Mouse (Mus musculus): ENCODE measurements around the gene B3gat2.

B3gat2 gene

GRCm38 (mm10) chr1:23761502-23762135, at the start of gene B3gat2:
TSS of gene B3gat2 (plus strand) at chr1:23761753.
- no peak for DNase-seq

GRCm38 (mm10) chr1:23720326-23720725, 41.2 kb upstream of the B3gat2 start:
- peak; percentile 89 for DNase-seq

- DNase-seq, result no peak
Measured at GRCm38 (mm10) chr1:23721036-23721435, 40.5 kb upstream of the B3gat2 start.

GRCm38 (mm10) chr1:23722469-23723372, 38.8 kb upstream of the B3gat2 start:
- DNase-seq, result no peak

- DNase-seq, result no peak
Measured at GRCm38 (mm10) chr1:23731324-23731723, 30.2 kb upstream of the B3gat2 start.

- no peak for DNase-seq
Measured at GRCm38 (mm10) chr1:23750864-23751532, 10.6 kb upstream of the B3gat2 start.

- DNase-seq, result no peak
Measured at GRCm38 (mm10) chr1:23753091-23753490, 8.5 kb upstream of the B3gat2 start.

GRCm38 (mm10) chr1:23753591-23753990, 8.0 kb upstream of the B3gat2 start:
- DNase-seq, result peak; percentile 43

- DNase-seq, result peak; percentile 56
Measured at GRCm38 (mm10) chr1:23754340-23754739, 7.2 kb upstream of the B3gat2 start.

- DNase-seq, result no peak
Measured at GRCm38 (mm10) chr1:23754967-23755366, 6.6 kb upstream of the B3gat2 start.

- peak; percentile 88 for DNase-seq
Measured at GRCm38 (mm10) chr1:23762136-23762687, 659 bp downstream of the B3gat2 start.

GRCm38 (mm10) chr1:23762782-23763630, 1.5 kb downstream of the B3gat2 start:
- peak; percentile 97 for DNase-seq

GRCm38 (mm10) chr1:23763726-23764125, 2.2 kb downstream of the B3gat2 start:
- no peak for DNase-seq

GRCm38 (mm10) chr1:23764710-23765109, 3.2 kb downstream of the B3gat2 start:
- DNase-seq, result no peak

GRCm38 (mm10) chr1:23773039-23773438, 11.5 kb downstream of the B3gat2 start:
- DNase-seq, result no peak

GRCm38 (mm10) chr1:23792737-23793533, 31.4 kb downstream of the B3gat2 start:
- DNase-seq, result peak; percentile 89

GRCm38 (mm10) chr1:23798306-23798705, 36.8 kb downstream of the B3gat2 start:
- DNase-seq, result no peak

GRCm38 (mm10) chr1:23821615-23822014, 60.1 kb downstream of the B3gat2 start:
- DNase-seq, result no peak

- DNase-seq, result no peak
Measured at GRCm38 (mm10) chr1:23826887-23827758, 65.6 kb downstream of the B3gat2 start.

GRCm38 (mm10) chr1:23834246-23834645, 72.7 kb downstream of the B3gat2 start:
- DNase-seq, result peak; percentile 79
